Mouse (Mus musculus) megakaryocyte-erythroid progenitor cell, adult 5-6 weeks (primary cell): ENCODE data around the gene Akap3. TPM values are rescaled to one million over a fixed set of nuclear protein-coding genes. Genes with fewer than 3 reads are reported as not detected.

Source experiments
- ATAC-seq: replicated peaks from 2 replicates; pipeline ENCODE4 v1.8.0; 2016; ENCODE audit warnings: mild to moderate bottlenecking, inconsistent platforms; ENCODE audit not compliant: severe bottlenecking, poor library complexity, low FRiP score, low TSS enrichment
- total RNA-seq, 2 experiments: library from RNA; stranded (forward) in 1 of 2; stranded (reverse) in 1 of 2; fragments of 200-1000, 215-1000 nt in 1 of 2; fragments of >200 nt in 1 of 2; fragmentation: Nextera tagmentation in 1 of 2; gene quantifications; 2 replicates each; pipeline ENCODE4 v1.2.3; 2014 to 2017

The Akap3 gene
- total RNA-seq (2014; fragmentation: Nextera tagmentation): not detected in 2 replicates
- not detected in 2 replicates for total RNA-seq (2017)

GRCm38 (mm10) chr6:126852881-126853280 lies at the start of gene Akap3:
Gene Akap3 (plus strand): TSS chr6:126853098.
- no peak for ATAC-seq

GRCm38 (mm10) chr6:126806783-126807182 lies 46.1 kb upstream of the Akap3 start:
- no peak for ATAC-seq

DNA sequence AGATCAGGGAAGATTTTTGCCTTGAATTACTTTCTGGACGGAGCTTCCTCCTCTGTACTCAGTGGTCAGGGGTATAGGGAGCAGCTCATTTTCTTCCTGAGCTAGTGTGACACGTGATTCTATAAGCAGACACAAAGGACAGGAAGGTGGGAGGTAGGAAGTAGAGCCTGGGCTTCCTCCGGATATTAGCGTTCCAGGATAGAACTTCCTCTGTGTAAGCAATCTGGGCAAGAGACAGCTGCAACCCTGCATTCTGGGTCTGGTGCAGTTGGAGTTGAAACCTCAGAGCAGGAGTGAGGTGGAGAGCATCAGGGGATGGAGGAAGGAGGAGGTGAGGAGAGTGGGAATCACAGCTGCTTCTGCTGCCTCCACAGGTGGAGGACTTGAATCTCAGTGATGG lies 44.8 kb upstream of the Akap3 start:
- ATAC-seq: no peak

- ATAC-seq: no peak
These were observed 44.3 kb upstream of the Akap3 start for GRCm38 (mm10) chr6:126808561-126808960.

GRCm38 (mm10) chr6:126811481-126811880 lies 41.4 kb upstream of the Akap3 start:
- ATAC-seq: no peak

DNA sequence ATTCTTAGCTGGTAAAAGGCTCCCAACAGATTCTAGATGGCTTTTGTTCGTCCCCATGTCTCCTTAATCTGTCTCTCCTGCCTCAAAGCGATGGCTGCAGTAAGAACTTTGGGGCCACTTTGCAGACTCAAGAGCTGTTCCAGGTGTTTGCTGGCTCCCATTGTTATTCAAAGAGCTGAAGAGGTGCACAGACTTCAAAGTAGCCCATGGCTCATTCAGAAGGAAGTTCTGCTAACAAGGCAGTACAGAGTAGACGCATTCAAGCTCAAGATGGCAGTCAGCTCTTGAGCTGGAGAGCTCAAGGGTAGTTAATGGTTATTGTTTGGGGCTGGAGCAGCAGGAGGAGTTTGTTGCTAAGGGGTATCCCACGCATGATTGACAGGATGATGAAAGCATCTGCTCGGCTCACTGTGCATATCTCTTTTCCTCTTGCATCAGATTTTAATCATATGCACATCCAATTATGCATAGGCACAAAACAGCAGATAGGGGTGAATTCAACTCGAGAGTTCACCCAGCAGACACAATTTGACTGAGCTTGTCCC lies 37.6 kb upstream of the Akap3 start:
- ATAC-seq: no peak

- no peak for ATAC-seq
These were observed 36.6 kb upstream of the Akap3 start for GRCm38 (mm10) chr6:126816338-126816737.

- no peak for ATAC-seq
These were observed 29.8 kb upstream of the Akap3 start for GRCm38 (mm10) chr6:126823087-126823486.

DNA sequence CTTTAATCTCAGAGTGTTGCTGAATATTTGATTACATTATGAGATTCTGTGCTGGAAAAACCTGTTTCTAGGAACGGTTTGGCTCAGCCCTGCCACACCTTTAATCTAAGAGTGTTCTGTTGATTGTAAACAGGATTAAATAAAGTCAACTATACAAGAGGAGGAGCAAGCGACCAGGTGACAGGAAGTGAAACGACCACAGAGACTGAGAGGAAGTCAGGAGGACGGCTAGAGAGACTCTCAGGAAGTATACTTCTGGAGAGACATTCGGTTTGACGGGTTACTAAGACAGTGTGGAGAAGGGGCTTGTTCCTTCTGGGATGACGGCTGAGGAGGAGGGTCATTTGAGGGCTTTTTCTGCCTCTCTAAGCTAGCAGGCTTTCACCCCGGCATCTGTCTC lies 16.3 kb upstream of the Akap3 start:
- no peak for ATAC-seq

- ATAC-seq: peak; percentile 97
These were observed 3.9 kb upstream of the Akap3 start, which contains the start of gene Ndufa9 for GRCm38 (mm10) chr6:126848712-126849704. Gene Ndufa9 (minus strand): TSS chr6:126849136.

DNA sequence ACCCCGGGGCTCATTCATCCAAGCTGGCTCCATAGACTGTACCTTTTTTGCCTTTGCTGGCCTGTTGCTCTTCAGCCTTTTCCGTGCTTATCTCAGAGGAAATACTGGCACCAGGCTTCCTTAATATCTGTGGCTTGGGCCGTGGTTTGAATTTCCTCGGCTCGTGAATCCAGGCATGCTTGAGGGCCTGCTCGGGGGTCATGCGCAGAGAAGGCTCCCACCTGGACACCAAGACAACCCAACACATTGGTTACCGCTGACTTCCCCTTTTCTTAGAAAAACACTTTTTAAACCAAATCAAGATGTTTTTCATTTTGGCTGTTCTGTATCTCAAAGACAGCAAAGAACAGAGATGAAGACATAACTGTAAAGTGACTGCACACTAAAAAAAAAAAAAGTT lies 24.2 kb downstream of the Akap3 start:
- no peak for ATAC-seq

DNA sequence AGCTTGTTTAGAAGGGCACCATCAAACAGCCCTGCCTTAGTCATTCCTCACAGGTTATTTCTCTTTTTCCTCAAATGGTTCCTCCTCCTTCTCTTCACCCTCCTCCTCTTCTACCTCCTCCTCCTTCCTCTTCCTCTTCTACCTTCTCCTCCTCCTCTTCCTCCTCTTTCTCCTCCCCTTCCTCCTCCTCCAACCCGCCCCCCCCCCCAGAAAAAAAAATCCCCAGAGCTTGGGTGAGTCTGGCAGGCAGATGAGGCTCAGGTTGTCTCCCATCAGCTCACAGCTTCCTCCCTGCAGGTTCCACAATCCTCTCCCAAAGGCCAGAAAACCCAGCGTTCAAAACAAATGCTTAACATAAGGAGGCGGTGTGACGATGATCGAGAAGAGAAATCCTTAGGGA lies 54.5 kb downstream of the Akap3 start:
- no peak for ATAC-seq

DNA sequence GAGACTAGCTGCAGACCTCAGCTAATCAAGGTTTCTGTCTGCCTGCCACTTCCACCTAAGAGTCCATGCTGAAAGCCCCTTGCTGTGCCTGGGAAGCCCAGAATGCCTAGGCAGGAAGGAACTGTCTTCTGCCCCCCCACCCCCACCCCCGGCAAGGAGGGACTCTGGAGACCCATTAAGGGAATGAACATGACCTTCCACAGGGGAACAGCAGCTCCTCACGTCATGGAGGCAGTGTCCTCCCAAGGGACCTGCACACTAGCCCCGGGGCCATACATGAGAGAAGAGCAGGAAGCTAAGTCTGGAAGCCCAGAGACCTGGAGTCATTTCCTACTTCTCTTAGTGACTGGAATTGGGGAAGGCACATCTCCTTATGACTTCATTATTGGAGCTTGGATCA lies 55.0 kb downstream of the Akap3 start:
- ATAC-seq: no peak

DNA sequence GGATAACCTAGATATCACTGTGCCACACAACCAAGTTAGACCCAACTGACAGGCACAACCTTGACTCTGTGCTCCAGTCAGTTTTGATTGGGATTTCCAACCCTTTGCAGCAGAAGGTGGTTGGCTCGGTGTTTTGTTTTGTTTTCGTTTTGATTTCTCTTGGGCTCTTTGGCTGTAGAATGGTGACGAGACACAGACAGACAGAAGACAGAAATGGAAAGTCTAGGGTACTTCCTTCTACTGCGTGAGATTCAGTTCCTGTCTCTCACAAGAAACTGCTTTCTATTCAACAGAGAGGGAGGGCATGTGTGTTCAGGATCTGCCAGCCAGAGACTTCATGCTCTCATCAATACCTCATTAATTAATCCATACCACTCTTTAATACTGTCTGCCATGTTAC lies 57.8 kb downstream of the Akap3 start:
- no peak for ATAC-seq

- no peak for ATAC-seq
These were observed 62.0 kb downstream of the Akap3 start for GRCm38 (mm10) chr6:126914928-126915327.

- ATAC-seq: no peak; the same call in 1 of the 2 replicates
These were observed 68.4 kb downstream of the Akap3 start, which contains the start of gene Dyrk4 for GRCm38 (mm10) chr6:126921111-126921881. Gene Dyrk4 (minus strand): TSS chr6:126921839.
